Comparison of ENCODE assay signal across 8 mouse cellular contexts in genomic region chrX:93674432-93674831, GRCm38 (mm10). TPM values are rescaled to one million over a fixed set of nuclear protein-coding genes. Genes with fewer than 3 reads are reported as not detected.
DNase-seq lines count a peak whose midpoint lies in the region; ATAC-seq and TF ChIP-seq lines count a peak whose summit lies in the region.

No protein-coding gene starts in this region.

- no peaks in the 10 kb centered on the region for H3K9me3 ChIP-seq in erythroblast, embryonic 14.5 days (ENCODE audit: control insufficient read depth, low read length)
- H3K9me3 ChIP-seq in limb, embryonic 11.5 days (ENCODE audit: control insufficient read depth, low read length): no peaks in the 10 kb centered on the region
- H3K9me3 ChIP-seq in neural tube, embryonic 13.5 days: no peaks in the 10 kb centered on the region
- H3K9me3 ChIP-seq in lung, postnatal 0 days (ENCODE audit: low read length): no peaks in the 10 kb centered on the region

- WGBS in limb, embryonic 11.5 days: 42% methylated on average over 3 of the region's 3 CpGs
- WGBS in neural tube, embryonic 13.5 days: 40% methylated on average over 3 of the region's 3 CpGs
- WGBS in lung, postnatal 0 days: 40% methylated on average over 3 of the region's 3 CpGs

- H3K4me1 ChIP-seq in erythroblast, embryonic 14.5 days (ENCODE audit: control insufficient read depth): peaks cover 41% of the 10 kb centered on the region
- H3K4me1 ChIP-seq in limb, embryonic 11.5 days (ENCODE audit: control insufficient read depth, insufficient read depth, low read length): no peaks in the 10 kb centered on the region
- H3K4me1 ChIP-seq in neural tube, embryonic 13.5 days (replicated peaks): peaks cover 9% of the 10 kb centered on the region
- H3K4me1 ChIP-seq in lung, postnatal 0 days (ENCODE audit: insufficient read depth, low read depth, low read length): no peaks in the 10 kb centered on the region

- TF ChIP-seq CTCF in layer of hippocampus, adult 2 months (conservative IDR thresholded peaks at IDR 0.05): no peak
- TF ChIP-seq CTCF in lung, postnatal 0 days (IDR thresholded peaks at IDR 0.05): no peak

- H3K27ac ChIP-seq in layer of hippocampus, adult 2 months: peak overlapping the region; percentile 65
- H3K27ac ChIP-seq in limb, embryonic 11.5 days (replicated peaks; ENCODE audit: low read depth, low read length): no peak overlapping the region
- H3K27ac ChIP-seq in neural tube, embryonic 13.5 days (replicated peaks): peak overlapping the region; percentile 90
- no peak overlapping the region for H3K27ac ChIP-seq in lung, postnatal 0 days (ENCODE audit: low read length)

- peak overlapping the region; percentile 58 for H3K4me3 ChIP-seq in layer of hippocampus, adult 2 months
- H3K4me3 ChIP-seq in erythroblast, embryonic 14.5 days (replicated peaks): peak overlapping the region; percentile 80
- H3K4me3 ChIP-seq in limb, embryonic 11.5 days (ENCODE audit: low read depth, low read length): no peak overlapping the region
- H3K4me3 ChIP-seq in neural tube, embryonic 13.5 days: peak overlapping the region; percentile 41
- H3K4me3 ChIP-seq in lung, postnatal 0 days (ENCODE audit: low read depth, low read length): no peak overlapping the region

- TF ChIP-seq EP300 in lung, postnatal 0 days (IDR thresholded peaks at IDR 0.05): no peak

- peak overlapping the region; percentile 40; the same call in 1 of the 2 replicates for H3K4me2 ChIP-seq in limb, embryonic 11.5 days (ENCODE audit: low read depth, severe bottlenecking)
- peak overlapping the region; percentile 57 for H3K4me2 ChIP-seq in neural tube, embryonic 13.5 days
- H3K4me2 ChIP-seq in lung, postnatal 0 days (replicated peaks; ENCODE audit: low read depth, low read length): no peak overlapping the region

- no peak for ATAC-seq in limb, embryonic 11.5 days (ENCODE audit: insufficient number of reproducible peaks, low FRiP score, low TSS enrichment, low read depth)
- ATAC-seq in neural tube, embryonic 13.5 days (ENCODE audit: low read depth): peak; percentile 28
- no peak for ATAC-seq in lung, postnatal 0 days

- no peak for DNase-seq in layer of hippocampus, adult 2 months (ENCODE audit: low spot score in 2 of 2)
- no peak for DNase-seq in layer of hippocampus, adult 11-12 months (ENCODE audit: low spot score)
- no peak for DNase-seq in limb, embryonic 11.5 days (ENCODE audit: low spot score)
- DNase-seq in natural killer cell, adult 2 months (ENCODE audit: low spot score in 2 of 2): no peak
- no peak for DNase-seq in thymus, postnatal 25 days
- no peak for DNase-seq in lung, postnatal 0 days (ENCODE audit: low spot score)

- peaks cover 2% of the 10 kb centered on the region; the same call in 1 of the 2 replicates for H3K27me3 ChIP-seq in erythroblast, embryonic 14.5 days (ENCODE audit: control insufficient read depth)
- H3K27me3 ChIP-seq in limb, embryonic 11.5 days (ENCODE audit: control insufficient read depth, insufficient read depth, low read length): 0 out of 2 replicates have a peak, but pooled peaks cover 2% of the 10 kb centered on the region
- H3K27me3 ChIP-seq in neural tube, embryonic 13.5 days: no peaks in the 10 kb centered on the region
- H3K27me3 ChIP-seq in lung, postnatal 0 days (replicated peaks; ENCODE audit: insufficient read depth, low read length): no peaks in the 10 kb centered on the region

- H3K9ac ChIP-seq in limb, embryonic 11.5 days (ENCODE audit: low read length): no peak overlapping the region
- no peak overlapping the region for H3K9ac ChIP-seq in neural tube, embryonic 13.5 days
- H3K9ac ChIP-seq in lung, postnatal 0 days (replicated peaks; ENCODE audit: low read depth): no peak overlapping the region

- peaks cover 6% of the 10 kb centered on the region for H3K36me3 ChIP-seq in erythroblast, embryonic 14.5 days (ENCODE audit: control insufficient read depth)
- no peaks in the 10 kb centered on the region for H3K36me3 ChIP-seq in limb, embryonic 11.5 days (ENCODE audit: control insufficient read depth, insufficient read depth, low read length)
- no peaks in the 10 kb centered on the region for H3K36me3 ChIP-seq in neural tube, embryonic 13.5 days
- no peaks in the 10 kb centered on the region for H3K36me3 ChIP-seq in lung, postnatal 0 days (ENCODE audit: insufficient read depth, low read length)

RNA-seq across cellular contexts. Expression of gene Pcyt1b, which starts 19.8 kb away (rescaled TPM):
- 10 to 100 TPM; 28.6 to 31.0 TPM for total RNA-seq in layer of hippocampus, adult 2 months (2021)
- polyA plus RNA-seq in erythroblast, embryonic 14.5 days (2012): 1.4 and 1.5 TPM in 2 replicates
- 3.7 and 4.0 TPM in 2 replicates for polyA plus RNA-seq in limb, embryonic 11.5 days (2014; fragmentation: Nextera tagmentation; extraction: Ambion mirVana)
- 21.8 and 22.3 TPM in 2 replicates for polyA plus RNA-seq in neural tube, embryonic 13.5 days (2015; fragmentation: Nextera tagmentation; extraction: Ambion mirVana)
- 0.27 and 0.43 TPM in 2 replicates for polyA plus RNA-seq in lung, postnatal 0 days (2015; fragmentation: Nextera tagmentation; extraction: Ambion mirVana)

RNA-seq across cellular contexts. Expression of gene Pola1, which starts 42.5 kb away (rescaled TPM):
- total RNA-seq in layer of hippocampus, adult 2 months (2021): 1 to 10 TPM; 7.6 to 8.8 TPM
- 0.58 and 0.93 TPM in 2 replicates for polyA plus RNA-seq in erythroblast, embryonic 14.5 days (2012)
- 26.2 and 34.5 TPM in 2 replicates for polyA plus RNA-seq in limb, embryonic 11.5 days (2014; fragmentation: Nextera tagmentation; extraction: Ambion mirVana)
- polyA plus RNA-seq in neural tube, embryonic 13.5 days (2015; fragmentation: Nextera tagmentation; extraction: Ambion mirVana): 4.4 and 5.2 TPM in 2 replicates
- 1.8 and 2.2 TPM in 2 replicates for polyA plus RNA-seq in lung, postnatal 0 days (2015; fragmentation: Nextera tagmentation; extraction: Ambion mirVana)

Comparison
In these comparisons a context has a peak if more than half of its experiments do, and no peak if none do; other contexts are left out.
1. H3K27ac ChIP-seq: peak in layer of hippocampus, adult 2 months (single experiment) and neural tube, embryonic 13.5 days (single experiment); none in limb, embryonic 11.5 days (single experiment) and lung, postnatal 0 days (single experiment).
2. H3K4me3 ChIP-seq: peak in layer of hippocampus, adult 2 months (single experiment), erythroblast, embryonic 14.5 days (single experiment) and neural tube, embryonic 13.5 days (single experiment); none in limb, embryonic 11.5 days (single experiment) and lung, postnatal 0 days (single experiment).